Mouse (Mus musculus) heart, adult 9 months (tissue): ENCODE data around the gene Tex37.

Source experiments
- DNase-seq, 2 experiments: peaks; one replicate each; pipeline ENCODE4 v3.0.0; 2022; ENCODE audit warnings: low spot score in 2 of 2

The Tex37 gene

GRCm38 (mm10) chr6:70918827-70919226 is at the start of gene Tex37:
TSS of gene Tex37 (minus strand) at chr6:70918927.
- no peak for DNase-seq

GRCm38 (mm10) chr6:70968291-70968690 is 49.6 kb upstream of the Tex37 start:
- no peak for DNase-seq

- DNase-seq = no peak
Observed at GRCm38 (mm10) chr6:70967422-70967821, 48.7 kb upstream of the Tex37 start.

GRCm38 (mm10) chr6:70965694-70966093 is 47.0 kb upstream of the Tex37 start:
- no peak for DNase-seq

GRCm38 (mm10) chr6:70964116-70964830 is 45.5 kb upstream of the Tex37 start:
- DNase-seq = no peak

- DNase-seq = no peak
Observed at GRCm38 (mm10) chr6:70957341-70957940, 38.7 kb upstream of the Tex37 start.

- DNase-seq = no peak
Observed at GRCm38 (mm10) chr6:70956936-70957335, 38.2 kb upstream of the Tex37 start.

GRCm38 (mm10) chr6:70956285-70956912 is 37.7 kb upstream of the Tex37 start, which contains the start of gene Foxi3:
TSS of gene Foxi3 (plus strand) at chr6:70956531.
- DNase-seq = no peak

GRCm38 (mm10) chr6:70955841-70956240 is 37.1 kb upstream of the Tex37 start:
- DNase-seq = no peak

GRCm38 (mm10) chr6:70955291-70955800 is 36.6 kb upstream of the Tex37 start:
- no peak for DNase-seq

- DNase-seq = no peak
Observed at GRCm38 (mm10) chr6:70954040-70954439, 35.3 kb upstream of the Tex37 start.

- DNase-seq = no peak
Observed at GRCm38 (mm10) chr6:70953274-70953673, 34.5 kb upstream of the Tex37 start.

- DNase-seq = no peak
Observed at GRCm38 (mm10) chr6:70931801-70932200, 13.1 kb upstream of the Tex37 start.

GRCm38 (mm10) chr6:70921274-70922074 is 2.7 kb upstream of the Tex37 start:
- DNase-seq = peak in 1 of 2 experiments; percentile 6

GRCm38 (mm10) chr6:70912396-70912765 is 6.3 kb downstream of the Tex37 start:
- DNase-seq = no peak

- DNase-seq = no peak
Observed at GRCm38 (mm10) chr6:70911668-70912395, 6.9 kb downstream of the Tex37 start.

- DNase-seq = no peak
Observed at GRCm38 (mm10) chr6:70910285-70910684, 8.4 kb downstream of the Tex37 start.

GRCm38 (mm10) chr6:70909572-70909971 is 9.2 kb downstream of the Tex37 start:
- no peak for DNase-seq

GRCm38 (mm10) chr6:70903689-70904088 is 15.0 kb downstream of the Tex37 start:
- DNase-seq = no peak

- no peak for DNase-seq
Observed at GRCm38 (mm10) chr6:70899594-70900003, 19.1 kb downstream of the Tex37 start.

GRCm38 (mm10) chr6:70898166-70898565 is 20.6 kb downstream of the Tex37 start:
- no peak for DNase-seq
